Mouse (Mus musculus) MEL (cell line): ENCODE results near the gene Fam131b.

Experiments used
- CTCF ChIP-seq, 3 experiments: IDR thresholded peaks in 2 of 3; conservative IDR thresholded peaks in 1 of 3; 2 replicates each; pipeline ENCODE4 v1.5.1; 2011 to 2012; ENCODE audit warnings: low read length in 3 of 3, low read depth in 2 of 3, mild to moderate bottlenecking in 2 of 3, improper control_type of control experiment in 1 of 3, inconsistent platforms in 1 of 3, mixed read lengths in 1 of 3, moderate library complexity in 1 of 3; ENCODE audit not compliant: control insufficient read depth in 1 of 3, insufficient read depth in 1 of 3, poor library complexity in 1 of 3, severe bottlenecking in 1 of 3
- MAX ChIP-seq: IDR thresholded peaks from 2 replicates; pipeline ENCODE4 v1.6.1; 2011; ENCODE audit warnings: low read length, improper control_type of control experiment
- MAZ ChIP-seq: IDR thresholded peaks from 2 replicates; pipeline ENCODE4 v1.6.1; 2012; ENCODE audit warnings: low read depth, mild to moderate bottlenecking, inconsistent platforms, low read length, improper control_type of control experiment
- MEF2A ChIP-seq: IDR thresholded peaks from 2 replicates; pipeline ENCODE4 v1.6.1; 2014; ENCODE audit warnings: low read depth, mild to moderate bottlenecking, inconsistent platforms, low read length, improper control_type of control experiment; ENCODE audit not compliant: poor library complexity, insufficient replicate concordance, severe bottlenecking; ENCODE audit errors: extremely low read depth

DNA sequence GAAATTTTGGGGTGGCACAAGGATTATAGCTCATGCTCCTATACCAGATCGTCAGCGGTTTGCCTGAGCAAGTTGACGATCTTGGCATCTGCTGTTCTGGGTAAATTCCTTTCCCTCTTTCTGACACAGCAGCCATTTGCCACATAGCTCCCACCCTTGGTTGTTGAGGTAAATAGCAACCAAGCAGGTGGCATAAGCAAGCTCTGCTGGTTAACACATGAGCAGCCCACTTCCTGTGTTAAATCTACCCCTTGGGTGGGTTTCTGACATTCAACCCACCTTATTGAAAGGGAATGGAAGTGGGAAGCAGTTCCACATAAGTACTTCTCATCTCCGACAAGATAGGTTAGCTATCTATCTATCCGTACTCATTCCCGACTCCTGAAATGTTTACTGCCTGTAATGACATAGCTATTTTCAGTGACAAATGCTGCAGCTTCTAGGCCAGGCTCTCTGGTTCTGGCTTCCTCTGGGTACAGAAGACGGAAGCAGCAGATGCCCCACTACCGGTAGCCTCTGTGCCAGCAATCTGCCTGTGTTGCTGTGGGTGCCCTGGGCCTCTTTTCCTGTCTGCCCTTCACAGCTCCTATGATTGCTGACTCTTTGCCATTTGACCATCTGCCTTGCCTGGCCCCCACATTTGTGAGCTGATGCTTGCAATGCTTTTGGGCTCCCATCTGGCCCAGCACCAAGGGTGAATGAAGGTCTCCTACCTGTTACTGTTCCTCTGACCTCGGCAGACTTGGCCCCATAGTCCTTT is 19.1 kb upstream of the Fam131b start:
- TF ChIP-seq MAX (no peak), CTCF (IDR thresholded peaks at IDR 0.05 in 2 of 3, conservative IDR thresholded peaks at IDR 0.05 in 1 of 3; ENCODE audit: control insufficient read depth in 1 of 3, insufficient read depth in 1 of 3, low read depth in 2 of 3, low read length in 3 of 3, poor library complexity in 1 of 3, severe bottlenecking in 1 of 3) (no peak), MAZ (no peak), MEF2A (no peak)
